Mouse (Mus musculus) v-Abl transformed pro-B cells (cell line): ENCODE measurements around the gene Sim2.

Experiments used
- in situ Hi-C, 2 experiments: fragments of 400-800 bp; cut with MboI; formaldehyde crosslinking; loops; one replicate each; pipeline ENCODE4 v1.15.1; 2025; ENCODE audit not compliant: unreplicated experiment in 2 of 2

Gene Sim2

DNA sequence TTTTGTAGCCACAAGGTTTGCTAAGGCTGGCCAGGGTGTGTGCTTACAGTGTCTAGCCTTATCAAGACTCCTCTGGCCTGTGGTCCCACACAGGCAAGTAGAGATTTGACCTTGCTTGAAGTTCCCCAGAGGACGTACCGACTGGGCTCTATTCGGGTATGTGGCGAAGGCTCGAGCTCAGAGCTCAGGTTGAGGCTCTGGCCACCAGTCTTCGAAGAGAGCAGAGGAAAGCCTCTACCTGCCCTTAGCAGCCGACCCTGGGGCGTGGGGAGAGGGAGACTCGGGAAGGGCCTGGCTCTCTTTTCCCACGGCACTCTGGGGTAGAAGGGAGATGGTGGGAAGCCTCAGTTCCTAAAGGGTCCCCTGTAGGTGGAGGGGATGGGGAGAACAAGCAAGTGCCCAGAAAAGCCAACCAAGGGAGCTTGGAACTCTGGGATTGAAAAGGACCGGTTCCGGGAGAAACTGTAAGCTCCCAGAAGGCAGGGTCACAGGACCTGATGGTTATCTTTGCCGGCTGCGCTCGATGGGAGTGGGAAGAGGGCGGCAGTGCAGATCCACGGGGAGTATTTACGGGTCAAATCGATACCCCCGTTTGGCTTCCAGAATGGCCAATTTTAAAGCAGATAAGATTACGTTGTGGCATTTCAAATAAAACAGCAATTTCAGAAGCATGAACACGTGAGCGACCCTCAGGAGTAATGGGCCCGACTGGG, 8.6 kb downstream of the Sim2 start:
- in situ Hi-C loops: no loop called here

DNA sequence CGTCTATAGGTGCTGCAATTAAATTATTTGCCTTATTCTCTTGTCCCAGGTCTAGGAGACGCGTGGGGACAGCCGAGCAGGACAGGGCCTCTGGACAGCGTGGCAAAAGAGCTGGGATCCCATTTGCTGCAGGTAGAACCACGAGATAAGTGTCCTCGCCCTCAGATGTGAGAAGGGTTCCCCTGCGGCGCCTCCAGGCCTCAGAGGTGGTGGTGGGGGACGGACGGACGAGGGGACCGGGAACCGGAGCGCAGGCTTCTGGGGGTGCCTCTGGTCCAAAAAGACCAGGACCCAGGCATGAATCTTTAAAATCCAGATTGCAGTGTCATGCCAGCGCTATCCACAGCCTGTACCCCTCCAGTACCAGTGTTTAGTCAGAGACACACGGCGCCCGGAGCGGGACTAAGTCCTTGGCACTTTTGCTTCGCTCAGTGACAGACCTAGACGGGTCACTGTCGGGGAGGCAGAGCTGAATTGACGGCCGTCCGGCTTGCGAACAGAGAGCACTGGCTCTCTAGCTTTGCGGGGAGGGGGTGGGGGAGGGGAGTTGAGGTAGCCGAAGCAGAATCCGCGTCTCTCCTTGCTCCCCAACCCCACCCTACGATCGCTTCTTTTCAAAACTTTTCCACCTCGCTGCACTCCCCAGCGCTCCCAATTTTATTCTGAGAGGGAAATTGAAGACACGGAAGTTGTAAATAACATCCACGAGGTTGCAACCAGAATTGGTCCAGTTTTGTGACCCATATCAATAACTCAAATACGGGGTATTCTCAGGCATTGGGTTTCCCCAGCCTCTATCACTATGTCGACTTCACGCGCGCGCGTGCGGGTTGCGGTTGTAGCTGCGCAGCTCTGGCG, 9.7 kb downstream of the Sim2 start:
- in situ Hi-C loops: no loop called here

DNA sequence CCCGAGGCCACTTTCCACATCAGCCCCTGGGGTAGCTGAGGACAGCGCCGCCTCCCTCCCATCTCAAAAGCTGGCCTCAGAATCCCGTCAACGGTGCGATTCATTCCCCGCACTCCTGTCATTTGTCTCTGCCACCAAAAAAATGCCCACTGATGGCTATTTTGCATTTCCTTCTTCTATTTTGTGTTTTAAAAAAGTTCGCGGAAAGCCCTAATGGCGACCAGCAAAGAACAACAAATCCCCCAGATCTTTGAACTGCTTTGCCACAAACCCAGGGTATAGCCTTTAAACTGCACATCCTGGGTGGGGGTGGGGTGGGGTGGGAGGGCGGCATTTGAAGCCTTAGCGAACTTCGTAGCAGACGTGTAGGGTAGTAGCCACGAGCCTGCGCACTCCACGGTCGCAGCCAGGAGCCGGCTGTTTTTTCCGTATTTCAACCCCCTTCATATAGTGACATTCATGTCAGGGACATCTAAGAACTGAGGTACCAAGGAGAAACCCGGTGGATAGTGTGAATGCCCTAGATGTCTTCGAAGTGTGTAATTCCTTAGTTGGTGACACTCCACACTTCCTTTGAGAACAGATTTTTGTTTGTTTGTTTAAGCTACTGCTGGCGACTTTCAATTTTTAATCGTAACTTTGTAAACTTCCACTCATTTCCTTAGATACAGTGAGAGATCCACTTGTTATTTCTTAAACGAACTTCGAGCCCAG, 10.5 kb downstream of the Sim2 start:
- in situ Hi-C loops: no loop called here

DNA sequence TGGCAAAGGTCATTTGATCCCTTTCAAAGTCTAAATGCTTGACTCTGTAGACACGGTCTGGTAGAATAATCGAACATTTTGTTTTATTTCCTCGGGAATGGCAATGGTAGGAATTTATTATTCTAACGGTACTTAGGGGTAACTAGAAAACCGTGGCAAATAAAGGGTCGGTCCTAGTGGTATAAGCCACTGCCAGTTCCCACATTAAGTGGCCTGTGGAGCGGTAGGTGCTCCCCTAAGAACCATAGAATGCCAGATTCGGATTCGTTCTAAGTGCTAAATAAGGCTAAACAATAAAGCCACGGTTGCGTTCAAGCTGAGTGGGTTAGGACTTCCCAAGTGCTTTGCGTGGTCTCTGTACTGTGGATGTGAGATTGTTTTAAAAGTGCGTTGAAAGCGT, 11.7 kb downstream of the Sim2 start:
- in situ Hi-C loops: no loop called here

DNA sequence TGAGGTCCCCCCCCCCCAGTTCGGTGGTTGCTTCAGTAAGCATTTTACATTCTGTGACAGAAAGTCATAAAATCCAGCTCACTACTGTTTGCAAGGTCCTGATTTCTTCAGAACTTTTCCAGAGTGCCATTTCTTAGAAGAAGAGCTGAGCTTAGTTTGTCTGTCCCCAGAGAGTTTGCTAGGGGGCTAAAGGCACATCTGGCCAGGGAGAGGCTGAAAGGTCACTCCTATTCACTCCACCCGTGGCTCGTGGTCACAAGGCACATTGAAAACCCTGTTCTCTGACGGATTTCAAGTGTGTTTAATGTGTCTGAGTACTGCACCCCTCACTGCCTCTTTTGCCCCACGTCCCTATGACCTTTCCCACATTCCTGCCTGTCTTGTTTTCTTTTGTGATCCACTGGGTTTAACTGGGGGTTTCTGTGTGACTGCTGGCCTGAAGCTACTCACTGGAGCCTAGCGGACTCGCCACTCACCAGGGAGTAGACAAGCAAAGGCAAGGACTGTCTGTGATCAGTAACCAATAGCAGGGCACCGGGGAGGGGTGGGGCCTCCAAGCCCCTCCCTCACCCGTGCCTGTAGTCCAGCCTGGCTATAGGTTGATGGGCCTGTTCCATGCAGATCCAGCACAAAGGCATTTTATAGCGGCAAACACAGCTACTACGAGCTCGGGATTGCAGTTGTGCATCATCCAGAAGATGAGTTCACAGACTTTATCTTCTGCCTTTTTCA, 13.2 kb downstream of the Sim2 start:
- in situ Hi-C loops: no loop called here

DNA sequence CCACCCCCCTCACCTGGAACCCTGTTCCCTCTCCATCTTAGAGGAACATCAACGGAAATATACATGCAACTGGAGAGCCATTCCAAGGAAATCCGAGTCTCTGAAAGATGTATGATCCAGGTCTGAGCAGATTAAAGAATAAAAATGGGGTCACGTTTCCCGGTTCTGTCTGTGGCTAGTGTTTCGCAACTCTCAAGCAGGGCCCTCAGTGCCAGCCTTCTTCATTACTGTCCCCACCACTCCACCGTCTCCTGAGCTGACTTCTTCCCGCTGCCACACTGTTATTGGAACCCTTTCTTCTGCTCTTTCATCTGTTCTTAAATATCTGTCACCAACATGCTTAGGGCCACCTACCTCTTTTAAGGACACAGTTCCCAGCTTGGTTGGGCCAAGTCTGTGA, 28.4 kb downstream of the Sim2 start:
- in situ Hi-C loops: no loop called here

DNA sequence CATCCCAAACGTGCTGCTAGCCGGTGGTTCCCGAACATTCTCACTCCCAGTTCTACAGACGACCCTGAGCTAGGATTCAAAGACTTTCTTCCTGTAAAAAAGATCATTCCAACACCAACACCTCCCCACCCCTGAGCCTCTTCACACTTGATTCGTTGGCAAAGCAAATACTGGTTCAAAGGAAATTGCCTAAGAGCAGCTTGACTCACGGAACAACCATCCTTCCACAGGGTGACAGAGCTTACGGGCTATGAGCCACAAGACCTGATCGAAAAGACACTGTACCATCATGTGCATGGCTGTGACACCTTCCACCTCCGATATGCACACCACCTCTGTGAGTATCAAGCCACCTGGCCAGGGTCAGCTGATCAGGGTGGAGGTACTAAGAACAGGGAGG, 30.0 kb downstream of the Sim2 start:
- in situ Hi-C loops: no loop called here

DNA sequence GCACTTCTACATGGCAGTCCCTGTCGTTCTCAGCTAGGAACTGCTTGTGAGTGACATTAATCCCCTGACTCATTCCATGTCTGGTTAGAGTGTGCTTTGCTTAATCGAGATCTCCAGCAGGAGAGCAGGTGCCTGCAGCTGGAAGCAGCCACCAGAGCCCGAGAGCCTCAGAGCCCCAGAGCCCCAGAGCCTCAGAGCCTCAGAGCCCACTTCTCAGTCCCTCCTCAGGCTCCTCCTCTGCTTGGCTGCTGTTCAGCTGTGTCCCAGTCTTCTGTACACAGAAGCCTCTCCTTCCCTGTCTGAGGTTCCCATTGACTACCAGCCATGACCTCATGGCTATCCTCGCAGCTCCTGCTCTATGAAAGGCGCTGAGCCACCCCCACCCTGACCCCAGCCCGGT, 32.6 kb downstream of the Sim2 start:
- in situ Hi-C loops: no loop called here

DNA sequence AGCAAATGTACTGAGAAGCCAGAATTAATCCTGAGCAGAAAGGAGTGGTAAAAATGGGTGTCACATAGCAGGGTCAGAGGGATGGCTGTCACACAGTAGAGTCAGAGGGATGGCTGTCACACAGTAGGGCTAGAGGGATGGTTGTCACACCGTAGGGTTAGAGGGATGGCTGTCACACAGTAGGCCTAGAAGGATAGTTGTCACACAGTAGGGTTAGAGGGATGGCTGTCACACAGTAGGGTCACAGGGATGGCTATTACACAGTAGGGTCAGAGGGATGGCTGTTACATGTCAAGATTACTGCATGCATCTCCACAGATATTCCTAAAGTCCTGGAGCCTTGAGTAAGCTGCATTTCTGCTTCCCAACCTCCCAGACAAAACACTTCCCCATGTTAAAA, 33.7 kb downstream of the Sim2 start:
- in situ Hi-C loops: no loop called here

DNA sequence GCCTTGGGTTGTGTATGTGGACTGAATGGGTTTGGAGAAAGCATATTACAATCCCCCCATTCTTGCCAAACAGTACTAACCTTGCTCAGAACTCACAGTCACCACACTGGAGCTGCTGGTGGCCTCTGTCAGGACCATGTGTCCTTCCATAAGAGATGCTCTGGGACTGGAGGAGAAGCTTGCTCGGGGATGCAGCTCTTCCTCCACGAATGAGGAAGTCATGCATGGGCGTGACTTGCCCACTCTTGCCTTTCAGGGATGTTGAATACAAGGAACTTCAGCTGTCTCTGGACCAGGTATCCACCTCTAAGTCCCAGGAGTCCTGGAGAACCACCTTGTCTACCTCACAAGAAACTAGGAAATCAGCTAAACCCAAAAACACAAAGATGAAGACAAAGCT, 37.6 kb downstream of the Sim2 start:
- in situ Hi-C loops: no loop called here

DNA sequence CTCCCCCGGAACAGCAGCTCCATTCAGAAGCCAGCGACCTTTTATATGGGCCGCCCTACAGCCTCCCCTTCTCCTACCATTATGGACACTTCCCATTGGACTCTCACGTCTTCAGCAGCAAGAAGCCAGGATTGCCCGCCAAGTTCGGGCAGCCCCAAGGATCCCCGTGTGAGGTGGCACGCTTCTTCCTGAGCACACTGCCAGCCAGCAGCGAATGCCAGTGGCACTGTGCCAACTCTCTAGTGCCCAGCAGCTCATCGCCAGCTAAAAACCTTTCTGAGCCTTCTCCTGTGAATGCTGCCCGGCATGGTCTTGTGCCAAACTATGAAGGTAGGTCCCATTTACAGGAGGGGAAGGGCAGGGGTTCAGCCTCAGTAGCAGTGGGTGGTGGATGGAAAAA, 38.5 kb downstream of the Sim2 start:
- in situ Hi-C loops: no loop called here

DNA sequence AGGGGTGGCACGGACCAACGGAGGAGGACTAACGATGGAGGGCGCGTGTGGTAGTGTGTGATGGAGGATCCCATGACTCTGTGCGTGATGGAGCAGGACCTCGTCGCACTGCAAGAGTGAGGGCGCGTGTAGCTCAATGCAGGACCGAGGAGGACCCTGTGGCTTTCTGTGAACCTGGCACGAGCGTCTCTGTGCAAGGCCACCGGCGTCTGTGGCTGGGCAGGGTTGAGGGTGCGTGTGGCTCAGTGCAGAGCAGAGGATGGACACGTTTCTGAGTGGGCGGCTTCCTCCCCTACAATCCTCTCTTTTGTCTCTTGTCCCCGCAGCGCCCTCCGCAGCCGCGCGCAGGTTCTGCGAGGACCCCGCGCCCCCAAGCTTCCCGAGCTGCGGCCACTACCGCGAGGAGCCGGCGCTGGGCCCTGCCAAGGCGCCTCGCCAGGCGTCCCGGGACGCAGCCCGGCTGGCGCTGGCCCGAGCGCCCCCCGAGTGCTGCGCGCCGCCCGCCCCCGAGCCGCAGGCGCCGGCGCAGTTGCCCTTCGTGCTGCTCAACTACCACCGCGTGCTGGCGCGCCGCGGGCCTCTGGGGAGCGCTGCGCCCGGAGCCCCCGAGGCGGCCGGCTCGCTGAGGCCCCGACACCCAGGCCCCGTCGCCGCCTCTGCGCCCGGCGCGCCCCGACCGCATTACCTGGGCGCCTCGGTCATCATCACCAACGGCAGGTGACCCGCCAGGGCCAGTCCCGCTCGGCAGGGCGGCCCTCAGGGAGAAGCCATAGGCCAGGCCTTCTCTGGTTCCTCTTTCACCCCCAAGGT, 40.6 kb downstream of the Sim2 start:
- in situ Hi-C loops: no loop called here

DNA sequence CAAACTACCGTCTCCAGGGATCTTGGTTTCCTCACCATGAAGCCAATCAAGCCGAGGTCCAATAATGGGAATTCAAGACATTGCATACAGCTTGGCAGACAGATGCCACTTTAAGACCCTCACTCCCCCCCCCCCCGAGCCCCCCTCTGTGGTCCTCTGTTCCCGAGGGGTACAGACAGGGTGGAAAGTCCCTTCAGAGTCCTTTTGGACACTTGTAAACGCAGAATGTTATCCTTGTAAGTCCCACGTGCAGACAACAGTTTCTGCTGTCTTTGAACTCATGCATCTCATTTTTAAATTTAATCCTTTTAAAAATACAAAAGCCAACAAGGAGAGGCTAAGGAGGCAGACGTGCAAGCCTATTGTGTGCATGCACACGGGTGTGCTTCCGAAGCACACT, 41.5 kb downstream of the Sim2 start:
- in situ Hi-C loops: no loop called here

DNA sequence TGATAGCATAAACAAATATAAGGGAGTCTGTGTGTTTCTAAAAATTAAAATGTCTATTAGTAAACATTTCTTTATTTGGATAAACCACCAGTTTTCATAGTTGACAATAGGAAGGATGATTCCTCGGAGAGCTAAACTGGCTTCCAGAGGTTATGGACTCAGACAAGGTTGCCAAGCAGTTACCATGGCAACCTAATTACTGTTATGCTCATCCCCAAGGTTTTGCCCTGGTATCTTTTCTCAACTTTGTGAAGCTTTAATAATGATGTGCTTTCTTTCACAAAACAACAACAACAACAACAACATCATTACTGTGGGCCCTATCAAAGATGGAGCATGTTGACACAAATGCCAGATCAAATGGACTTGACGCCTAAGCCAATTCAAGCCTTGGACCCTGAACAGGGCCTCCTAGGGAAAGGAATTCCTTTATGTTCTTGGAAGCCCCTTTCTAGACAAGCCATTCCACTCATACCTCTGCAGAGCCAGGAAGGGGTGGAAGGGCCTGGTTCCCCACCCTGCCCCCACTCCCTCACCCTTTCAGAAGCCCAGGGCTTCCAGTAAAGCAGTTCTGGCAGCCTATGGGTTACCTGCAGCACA, 43.6 kb downstream of the Sim2 start:
- in situ Hi-C loops: no loop called here

DNA sequence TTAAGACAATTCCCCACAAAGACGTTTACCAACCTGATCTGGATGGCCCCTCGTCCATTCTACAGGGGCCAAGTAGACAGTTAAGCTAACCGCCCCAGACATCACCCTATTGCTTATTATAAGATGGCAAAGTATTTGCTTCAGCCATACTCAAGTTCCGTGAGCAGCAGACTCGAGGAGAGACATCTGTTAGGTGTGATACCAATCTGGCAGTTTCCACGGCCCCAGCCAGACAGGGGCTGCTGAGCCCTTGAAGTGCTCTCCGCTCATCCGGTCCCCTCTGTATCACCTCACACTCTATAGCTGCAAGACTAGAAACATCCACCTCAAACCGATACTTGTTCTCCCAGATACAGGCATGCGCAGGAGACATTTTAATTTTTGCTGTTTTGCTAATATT, 49.5 kb downstream of the Sim2 start:
- in situ Hi-C loops: no loop called here

DNA sequence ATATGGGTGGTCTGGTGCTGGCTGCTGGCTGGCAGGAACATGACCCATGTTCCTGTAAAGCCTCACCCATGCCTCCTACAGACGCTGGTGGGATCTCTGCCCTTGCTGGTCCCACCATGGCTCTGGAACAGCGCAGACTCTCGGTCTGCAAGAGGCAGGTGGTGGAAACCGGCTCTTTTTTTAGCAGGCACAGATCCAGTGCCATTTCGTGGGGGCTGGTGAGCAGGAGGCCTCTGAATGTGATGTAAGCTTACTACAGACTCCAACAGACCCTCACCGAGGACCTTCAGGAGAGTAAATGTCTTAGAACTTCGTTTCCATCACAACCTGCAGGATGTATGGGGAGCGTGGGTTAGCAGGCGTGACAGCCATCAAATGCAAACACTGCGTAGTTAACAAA, 56.0 kb downstream of the Sim2 start:
- in situ Hi-C loops: no loop called here

DNA sequence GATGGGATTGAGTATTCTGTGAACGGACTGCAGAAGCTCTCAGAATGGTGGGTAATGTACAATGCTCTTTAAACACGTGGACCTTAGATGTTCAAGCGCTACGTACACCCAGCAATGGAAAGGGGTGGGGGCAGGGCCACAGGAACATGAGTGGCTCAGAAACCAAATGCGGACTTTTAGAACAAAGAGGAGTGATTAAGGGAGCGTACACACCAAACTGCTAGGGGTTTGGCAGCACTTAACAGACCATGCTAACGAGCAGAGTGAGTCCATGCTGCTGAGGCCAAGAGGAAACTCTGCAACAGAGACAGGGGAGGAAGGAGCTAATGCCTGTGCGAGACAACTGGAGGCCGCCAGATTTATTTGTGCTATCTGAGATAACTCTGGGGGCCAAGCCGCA, 58.6 kb downstream of the Sim2 start:
- in situ Hi-C loops: no loop called here

DNA sequence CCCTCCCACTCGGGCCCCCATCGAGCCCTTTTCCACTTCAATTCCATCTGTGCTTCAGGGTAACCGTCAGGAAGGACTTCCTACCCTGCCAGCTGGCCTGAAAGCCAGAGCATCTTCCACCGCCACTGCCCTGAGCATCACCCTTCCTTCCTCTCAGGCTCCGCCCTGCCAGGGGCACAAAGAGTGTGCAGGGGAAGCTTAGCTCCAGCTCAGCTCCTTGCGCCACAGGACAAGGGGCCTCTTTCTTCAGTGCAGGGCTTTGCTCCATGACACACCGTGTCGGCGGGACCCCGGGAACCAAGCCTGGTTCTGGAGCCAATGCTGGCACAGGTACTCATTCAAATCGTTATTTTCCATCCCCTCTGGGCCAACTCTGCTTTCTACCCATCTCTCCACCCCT, 63.4 kb downstream of the Sim2 start:
- in situ Hi-C loops: no loop called here

DNA sequence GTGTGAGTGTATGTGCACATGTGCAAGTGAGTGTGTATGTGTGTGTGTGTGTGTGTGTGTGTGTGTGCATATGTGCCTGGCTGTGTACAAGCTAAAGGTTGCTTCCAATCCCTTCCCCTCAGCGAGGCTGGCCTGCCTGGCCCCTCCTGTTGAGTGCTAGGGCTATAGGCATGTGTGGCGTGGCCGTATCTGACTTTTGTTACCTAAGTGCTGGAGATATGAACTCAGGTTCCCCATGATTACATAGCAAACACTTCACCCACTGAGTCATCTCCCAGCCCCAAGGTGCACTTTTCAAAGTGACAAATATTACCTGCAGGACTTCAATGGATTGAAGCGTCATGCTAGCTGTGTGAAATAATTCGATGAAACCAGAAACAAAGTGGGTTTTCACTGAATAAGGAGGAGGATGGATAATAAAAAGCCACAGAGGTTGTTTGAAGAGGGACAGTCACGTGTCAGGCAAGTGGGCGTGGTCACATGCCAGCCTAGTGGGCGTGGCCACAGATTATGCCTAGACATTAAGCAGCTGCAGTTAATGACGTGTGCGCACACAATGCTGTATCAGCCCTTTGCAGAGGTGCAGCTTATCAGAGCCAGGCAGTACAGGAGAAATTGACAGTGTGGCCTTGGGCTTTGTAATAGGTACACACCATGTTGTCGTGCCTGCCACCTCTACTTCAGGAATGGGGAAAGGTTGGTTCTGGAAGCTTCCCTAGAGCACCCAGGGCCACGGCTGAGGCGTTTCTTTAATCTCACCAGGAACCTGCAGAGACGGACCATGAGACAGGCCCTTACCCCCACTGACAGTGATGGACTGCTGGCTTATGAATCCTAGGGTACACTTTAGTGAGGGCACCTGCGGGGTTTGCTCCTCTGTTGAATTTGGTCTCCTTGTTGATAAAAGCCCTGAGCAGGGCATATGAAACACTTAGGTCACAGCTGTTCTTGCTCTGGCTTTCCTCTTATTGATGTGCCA, 65.7 kb downstream of the Sim2 start:
- in situ Hi-C loops: no loop called here
